Mouse (Mus musculus) heart, adult 10 weeks (tissue): ENCODE measurements around the gene Slc4a10. TPM values are rescaled to one million over a fixed set of nuclear protein-coding genes. Genes with fewer than 3 reads are reported as not detected.

Experiments used
- polyA plus RNA-seq: library from polyadenylated mRNA; stranded (reverse); fragments of 350-450 nt; fragmentation: Illumina TruSeq; extraction: RNeasy Lipid Tissue Mini Kit (QIAGEN cat#74804); gene quantifications from one replicate; pipeline ENCODE4 v1.2.3, GENCODE M21; 2014; ENCODE audit warnings: low read depth, low replicate concordance

Gene Slc4a10
- not detected for polyA plus RNA-seq

DNA sequence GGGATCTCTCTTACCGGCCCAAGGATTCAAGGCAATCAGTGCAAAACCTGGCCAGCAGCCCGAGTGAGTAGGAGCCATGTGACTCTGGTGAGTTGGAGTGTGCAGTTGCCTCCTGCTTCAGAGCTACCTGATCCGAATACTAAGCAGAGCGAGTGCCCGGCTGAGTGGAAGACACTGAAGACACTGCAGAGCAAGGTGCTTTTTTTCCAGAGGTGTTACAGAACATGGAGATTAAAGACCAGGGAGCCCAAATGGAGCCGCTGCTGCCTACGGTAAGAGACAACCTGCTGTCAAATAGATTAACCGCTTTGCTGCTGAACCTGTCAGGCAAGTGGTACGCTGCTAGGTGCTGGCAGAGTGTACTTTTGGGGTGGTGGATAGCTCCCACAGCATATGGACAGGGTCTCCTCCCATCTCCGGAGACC is at the start of gene Slc4a10:
Gene Slc4a10, plus strand, starts transcription at position 42 of the 425 bp plus-strand sequence.

Other genes with a start within 250 kb of the Slc4a10 start
- not detected for gene Tbr1, start 243.5 kb upstream of the Slc4a10 start, polyA plus RNA-seq